Mouse (Mus musculus) hindbrain, embryonic 10.5 days (tissue): ENCODE results near the gene Rbfox2. TPM values are rescaled to one million over a fixed set of nuclear protein-coding genes. Genes with fewer than 3 reads are reported as not detected.

ENCODE experiments used
- DNase-seq: peaks from one replicate; pipeline ENCODE4 v3.0.0-alpha.2; 2017; ENCODE audit warnings: low spot score
- H3K27ac ChIP-seq: fragments of 300-500 bp; sonication (generic); 2 replicates; pipeline ENCODE4 v1.5.1; 2016; ENCODE audit warnings: mild to moderate bottlenecking, moderate library complexity
- H3K27me3 ChIP-seq: fragments of 300-500 bp; sonication (generic); 2 replicates; pipeline ENCODE4 v1.6.1; 2016; ENCODE audit warnings: mild to moderate bottlenecking; ENCODE audit not compliant: poor library complexity, insufficient read depth, severe bottlenecking
- H3K36me3 ChIP-seq: fragments of 300-500 bp; sonication (generic); 2 replicates; pipeline ENCODE4 v1.6.1; 2016; ENCODE audit warnings: mild to moderate bottlenecking, moderate library complexity
- H3K4me1 ChIP-seq: fragments of 300-500 bp; sonication (generic); replicated peaks from 2 replicates; pipeline ENCODE4 v1.6.1; 2016; ENCODE audit warnings: mild to moderate bottlenecking
- H3K4me3 ChIP-seq: fragments of 300-500 bp; sonication (generic); 2 replicates; pipeline ENCODE4 v1.5.1; 2016; ENCODE audit warnings: mild to moderate bottlenecking, moderate library complexity
- H3K9me3 ChIP-seq: fragments of 300-500 bp; sonication (generic); 2 replicates; pipeline ENCODE4 v1.6.1; 2016; ENCODE audit warnings: mild to moderate bottlenecking, moderate library complexity
- WGBS: fragments of 180-500 bp; shearing (Covaris S2); methylation state at CpG from one replicate; pipeline ENCODE4 v1.1.7; 2016; 5-methylcytosine and 5-hydroxymethylcytosine counted together
- polyA plus RNA-seq: library from polyadenylated mRNA; unstranded; fragments of >200 nt; fragmentation: Nextera tagmentation; extraction: Ambion mirVana; gene quantifications from 2 replicates; pipeline ENCODE4 v1.2.1, GENCODE M21; 2016

Gene Rbfox2
- 50.6 and 77.8 TPM in 2 replicates for polyA plus RNA-seq

DNA sequence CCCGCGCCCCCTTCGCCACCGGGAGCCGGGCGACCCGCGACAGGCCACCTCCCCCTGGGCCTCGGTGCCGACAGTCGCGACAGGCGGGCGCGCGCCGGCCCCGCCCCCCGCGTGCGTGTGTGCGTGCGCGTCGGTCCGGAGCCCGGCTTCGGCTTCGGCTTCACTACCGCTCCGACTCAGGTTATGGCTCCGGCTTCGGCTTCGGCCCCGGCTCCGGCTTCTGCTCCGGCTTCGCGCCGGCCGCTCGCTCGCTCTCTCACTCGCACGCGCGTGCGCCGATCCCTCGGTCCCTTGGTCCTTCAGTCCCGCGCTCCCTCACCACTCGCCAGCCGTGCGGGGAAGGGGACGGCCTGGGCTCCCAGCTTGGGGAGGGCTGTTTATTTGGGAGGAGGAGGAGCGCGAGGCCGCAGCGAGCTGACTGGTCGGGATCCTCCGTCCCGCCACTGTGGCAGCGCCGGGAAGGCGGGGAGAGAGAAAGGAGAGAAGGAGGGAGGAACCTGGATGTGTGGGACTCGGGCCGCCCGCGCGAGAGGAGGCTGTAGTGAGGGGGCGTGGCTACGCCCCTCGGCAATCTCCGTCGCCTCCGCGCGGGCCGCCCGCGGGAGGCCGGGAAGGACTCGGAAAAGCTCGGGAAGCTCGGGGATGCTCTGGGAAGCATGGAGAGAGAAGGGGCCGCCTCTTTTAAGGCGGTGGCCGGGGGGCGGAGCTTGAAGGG lies at the start of gene Rbfox2:
TSS of gene Rbfox2 (minus strand) at position 458 of the 715 bp plus-strand sequence.
- peaks cover 5% of the 10 kb centered on the region; the same call in 1 of the 2 replicates for H3K36me3 ChIP-seq
- H3K27ac ChIP-seq, result peak within 1 kb of the TSS; percentile 98
- peaks cover 23% of the 10 kb centered on the region; the same call in 1 of the 2 replicates for H3K27me3 ChIP-seq
- no peaks in the 10 kb centered on the region for H3K9me3 ChIP-seq
- H3K4me3 ChIP-seq, result peak within 1 kb of the TSS; percentile 97
- H3K4me1 ChIP-seq, result peaks cover 50% of the 10 kb centered on the region
- peak; percentile 95 for DNase-seq
- under 1% methylated on average over 89 of the region's 90 CpGs for WGBS

DNA sequence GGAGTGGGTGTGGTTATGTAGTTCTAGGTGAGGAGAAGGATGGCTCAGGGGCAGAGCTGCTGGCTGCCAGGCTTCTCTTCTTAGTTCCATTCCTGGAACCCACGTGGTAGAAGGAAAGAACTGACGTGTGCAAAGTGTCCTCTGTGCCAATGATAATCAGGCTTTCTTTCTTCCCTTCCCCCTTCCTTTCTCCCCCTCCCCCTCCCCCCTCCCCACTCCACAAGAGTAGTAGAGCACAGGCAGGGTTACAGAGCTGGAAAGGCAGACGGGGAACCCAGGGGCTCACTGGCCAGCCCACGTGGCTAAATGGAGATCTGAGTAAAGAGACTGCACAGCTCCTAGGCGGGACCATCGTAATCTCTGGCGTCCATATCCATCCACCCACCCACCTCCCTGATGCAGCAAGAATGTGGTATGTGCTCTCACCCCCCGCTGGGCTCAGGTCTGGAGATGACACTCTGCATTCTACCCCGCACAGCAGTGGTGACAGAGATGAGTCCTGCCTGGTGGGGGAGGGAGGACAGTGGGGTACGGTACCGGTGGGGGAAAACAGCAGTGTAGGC lies 49.5 kb upstream of the Rbfox2 start:
- peak overlapping the region; percentile 88 for H3K27ac ChIP-seq
- no peaks in the 10 kb centered on the region for H3K27me3 ChIP-seq
- H3K4me3 ChIP-seq, result peak overlapping the region; percentile 32
- H3K9me3 ChIP-seq, result no peaks in the 10 kb centered on the region
- WGBS, result 10% methylated on average over 11 of the region's 11 CpGs
- DNase-seq, result peak; percentile 51
- peaks cover 72% of the 10 kb centered on the region for H3K4me1 ChIP-seq
- H3K36me3 ChIP-seq, result no peaks in the 10 kb centered on the region

DNA sequence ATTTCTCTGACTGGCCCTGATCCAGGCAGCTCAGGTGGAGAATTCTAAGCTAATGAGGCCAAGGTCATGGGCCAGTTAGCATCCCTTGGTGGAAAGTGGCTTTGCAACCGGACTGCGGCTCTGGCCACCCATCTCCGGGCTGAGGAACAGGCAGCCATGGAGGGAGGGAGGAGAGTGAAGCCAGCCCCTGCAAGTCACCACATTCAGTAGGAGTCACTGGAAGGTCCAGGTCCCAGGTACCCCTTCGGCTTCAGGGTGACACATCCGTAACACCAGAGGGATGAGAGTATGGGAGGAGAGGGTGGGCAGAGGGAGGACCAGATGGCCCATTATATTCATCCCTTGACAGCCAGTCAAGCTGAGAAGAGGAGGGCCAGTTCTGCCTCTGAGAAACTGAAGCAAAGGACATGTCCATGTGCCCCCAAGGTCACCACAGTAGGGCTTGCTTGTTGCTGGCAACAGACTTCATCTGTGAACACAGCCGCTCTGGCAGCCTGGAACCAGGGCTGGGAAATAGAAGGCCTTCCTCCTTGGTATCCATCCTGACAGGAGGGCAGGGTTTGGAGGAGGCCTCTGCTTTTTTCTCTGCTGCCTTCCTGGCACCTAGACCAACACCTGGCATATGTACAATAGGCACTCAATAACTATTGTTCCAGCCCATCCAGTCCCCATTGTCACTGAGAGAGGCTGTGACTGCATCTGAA lies 48.2 kb upstream of the Rbfox2 start:
- no peak overlapping the region for H3K4me3 ChIP-seq
- peak; percentile 61 for DNase-seq
- H3K36me3 ChIP-seq, result no peaks in the 10 kb centered on the region
- H3K27ac ChIP-seq, result peak overlapping the region; percentile 88
- H3K4me1 ChIP-seq, result peaks cover 70% of the 10 kb centered on the region
- no peaks in the 10 kb centered on the region for H3K27me3 ChIP-seq
- no peaks in the 10 kb centered on the region for H3K9me3 ChIP-seq
- 45% methylated on average over 6 of the region's 6 CpGs for WGBS

DNA sequence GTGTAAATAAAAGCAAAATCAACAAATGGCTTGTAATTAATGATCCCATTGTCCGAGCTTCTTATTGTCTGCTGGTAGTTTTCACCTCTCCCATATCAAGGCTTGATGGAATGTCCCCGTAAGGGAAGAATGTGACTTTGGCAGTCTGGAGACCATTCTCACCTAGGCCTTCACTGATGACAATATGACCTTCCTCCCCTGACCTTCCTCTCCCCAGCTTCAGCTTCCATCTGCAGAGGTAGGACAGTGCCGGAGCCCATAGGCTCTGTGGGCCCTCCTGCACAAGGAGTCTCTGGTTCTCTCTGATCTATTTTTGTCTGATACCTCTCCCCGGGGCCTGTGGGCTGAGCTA lies 47.7 kb upstream of the Rbfox2 start:
- Histone ChIP-seq H3K4me3 (no peak overlapping the region), H3K27ac (peak overlapping the region; percentile 88), H3K27me3 (no peaks in the 10 kb centered on the region), H3K36me3 (no peaks in the 10 kb centered on the region), H3K4me1 (peaks cover 65% of the 10 kb centered on the region), H3K9me3 (no peaks in the 10 kb centered on the region)
- no peak for DNase-seq
- WGBS, result 63% methylated on average over 4 of the region's 4 CpGs

DNA sequence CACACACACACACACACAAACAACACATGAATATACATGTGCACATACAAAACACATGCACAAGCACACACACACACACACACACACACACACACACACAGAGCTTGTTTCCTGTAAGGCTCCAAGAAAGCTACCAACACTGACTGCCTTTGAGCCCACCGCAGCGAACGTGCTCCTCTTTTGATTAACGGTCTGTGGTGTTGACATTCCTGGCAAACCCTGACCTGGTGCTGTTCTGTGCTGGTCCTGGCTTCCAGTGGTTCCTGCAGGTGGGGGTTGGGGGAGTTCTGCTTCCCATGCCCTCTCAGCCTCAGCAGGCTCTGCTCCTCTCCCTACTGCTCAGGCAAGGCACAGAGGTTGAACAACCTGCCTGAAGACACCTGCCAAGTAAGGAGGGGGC lies 47.0 kb upstream of the Rbfox2 start:
- H3K4me1 ChIP-seq, result peaks cover 58% of the 10 kb centered on the region
- no peaks in the 10 kb centered on the region for H3K9me3 ChIP-seq
- no peak overlapping the region for H3K4me3 ChIP-seq
- no peaks in the 10 kb centered on the region for H3K36me3 ChIP-seq
- H3K27ac ChIP-seq, result peak overlapping the region; percentile 88
- 43% methylated on average over 4 of the region's 4 CpGs for whole genome bisulfite sequencing
- H3K27me3 ChIP-seq, result no peaks in the 10 kb centered on the region
- no peak for DNase-seq

DNA sequence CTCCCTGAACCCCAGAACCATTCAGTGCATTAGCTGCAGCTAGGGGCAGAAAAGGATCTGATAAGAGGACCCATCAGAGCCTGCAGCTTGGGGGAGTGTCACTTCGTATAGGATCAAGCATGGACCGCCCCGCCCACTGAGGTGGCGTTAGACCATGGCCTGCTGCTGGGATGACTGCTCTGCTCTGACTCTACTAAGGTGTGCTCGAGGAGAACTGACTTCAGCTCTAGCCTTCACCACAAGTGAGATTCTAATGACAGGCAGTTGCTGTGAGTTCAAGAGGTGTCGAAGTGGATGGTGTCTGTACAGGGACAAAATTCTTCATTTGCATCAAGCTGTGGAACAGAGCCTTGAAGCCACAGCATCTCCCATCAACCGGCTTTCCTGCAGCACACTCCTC lies 46.1 kb upstream of the Rbfox2 start:
- 60% methylated on average over 7 of the region's 7 CpGs for WGBS
- no peak for DNase-seq
- no peaks in the 10 kb centered on the region for H3K36me3 ChIP-seq
- H3K4me1 ChIP-seq, result peaks cover 49% of the 10 kb centered on the region
- H3K27ac ChIP-seq, result peak overlapping the region; percentile 88
- no peak overlapping the region for H3K4me3 ChIP-seq
- H3K9me3 ChIP-seq, result no peaks in the 10 kb centered on the region
- H3K27me3 ChIP-seq, result peaks cover 6% of the 10 kb centered on the region; the same call in 1 of the 2 replicates

DNA sequence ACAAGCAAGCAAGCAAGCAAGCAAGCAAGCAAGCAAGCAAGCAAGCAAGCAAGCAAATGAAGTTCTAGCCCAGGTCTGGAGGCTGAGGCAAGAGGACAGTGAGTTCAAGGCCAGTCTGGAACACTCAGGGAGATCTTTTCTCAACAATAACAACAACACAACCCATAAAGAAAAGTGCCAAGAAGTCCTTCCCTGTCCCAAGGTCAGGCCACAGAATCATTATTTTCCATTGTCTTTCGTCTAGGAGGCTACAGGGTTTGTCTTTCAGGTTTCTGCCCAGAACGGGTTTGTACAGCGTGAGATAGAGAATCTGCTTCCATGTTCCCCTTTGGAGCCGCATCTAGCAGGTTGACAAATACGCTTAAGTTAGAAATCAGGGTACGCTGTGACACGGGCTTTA lies 43.3 kb upstream of the Rbfox2 start:
- no peak overlapping the region for H3K4me3 ChIP-seq

DNA sequence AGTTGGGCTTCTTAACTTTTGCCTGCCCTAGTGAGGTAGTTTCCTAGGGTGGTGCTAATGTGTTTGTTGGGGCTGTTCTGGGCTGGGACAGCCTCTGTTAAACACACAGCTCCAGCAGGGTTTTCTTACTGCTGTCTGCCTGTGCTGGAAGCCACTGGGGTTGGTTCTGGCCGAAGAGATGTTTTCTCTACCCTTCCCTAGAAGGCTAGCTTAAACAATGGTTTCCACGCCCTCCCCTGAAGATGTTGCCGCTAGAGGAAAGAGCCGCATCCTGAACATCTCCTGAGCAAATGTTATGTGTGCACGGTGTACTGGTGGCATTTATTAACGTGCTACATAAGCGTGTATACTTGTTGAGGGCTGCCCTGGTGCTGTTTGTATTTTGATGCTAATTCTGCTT lies 41.3 kb upstream of the Rbfox2 start:
- Histone ChIP-seq H3K27me3 (peaks cover 6% of the 10 kb centered on the region; the same call in 1 of the 2 replicates), H3K4me3 (no peak overlapping the region), H3K36me3 (no peaks in the 10 kb centered on the region), H3K4me1 (peaks cover 37% of the 10 kb centered on the region), H3K9me3 (no peaks in the 10 kb centered on the region), H3K27ac (no peak overlapping the region; the same call in 1 of the 2 replicates)
- 78% methylated on average over 7 of the region's 7 CpGs for WGBS
- no peak for DNase-seq

More for the DNA sequence above, 43.3 kb upstream of the Rbfox2 start:
- H3K27me3 ChIP-seq, result peaks cover 6% of the 10 kb centered on the region; the same call in 1 of the 2 replicates
- no peak overlapping the region for H3K27ac ChIP-seq
- no peaks in the 10 kb centered on the region for H3K9me3 ChIP-seq
- H3K4me1 ChIP-seq, result peaks cover 37% of the 10 kb centered on the region
- no peaks in the 10 kb centered on the region for H3K36me3 ChIP-seq
- DNase-seq, result no peak
- 92% methylated on average over 7 of the region's 7 CpGs for WGBS

DNA sequence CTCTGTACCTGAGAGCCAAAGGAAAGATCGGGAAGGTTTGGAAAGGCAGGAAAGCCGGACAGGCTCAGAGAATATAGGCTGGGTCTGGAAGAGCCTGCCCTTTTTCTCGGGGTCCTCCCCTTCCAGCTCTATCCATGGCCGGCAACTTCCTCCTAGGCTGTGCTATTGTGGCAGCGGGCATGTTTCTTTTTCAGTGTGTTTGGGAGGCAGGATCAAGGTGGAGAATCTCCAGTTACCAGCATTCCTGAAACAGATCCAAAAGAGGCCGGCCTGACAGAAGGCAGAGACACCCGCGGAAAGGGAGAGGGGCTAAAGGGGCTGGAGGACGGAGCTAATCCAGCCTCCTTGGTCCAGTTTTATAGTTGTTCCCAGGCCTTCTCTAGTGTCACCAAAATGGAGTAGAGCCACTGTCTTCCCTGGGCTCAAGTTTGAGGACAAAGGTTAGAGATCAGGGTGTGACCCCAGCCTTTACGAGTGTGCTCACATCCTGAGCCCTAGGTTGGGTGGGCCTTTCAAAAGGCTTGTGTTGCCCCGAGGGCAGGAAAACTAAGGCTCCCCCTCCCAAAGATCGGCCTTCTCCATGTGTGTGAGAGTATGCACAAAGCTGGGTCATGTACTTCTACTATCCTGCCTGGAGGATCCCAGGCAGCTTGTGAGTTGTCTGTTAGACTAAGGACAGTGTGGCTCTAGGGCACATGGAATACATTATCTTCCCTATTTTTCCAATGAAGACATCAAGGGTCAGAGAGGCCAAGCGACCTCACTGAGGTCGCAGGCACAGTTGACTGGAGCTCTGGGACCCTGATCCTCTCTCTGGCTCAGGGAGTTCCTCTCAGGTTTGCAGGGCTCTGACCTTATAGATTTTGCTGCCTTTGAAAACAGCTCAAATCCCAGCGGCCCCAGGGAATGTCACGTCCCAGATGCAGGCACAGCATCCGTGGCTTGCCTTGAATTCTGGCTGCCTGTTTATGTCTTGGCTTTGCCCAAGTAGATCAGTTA lies 37.6 kb upstream of the Rbfox2 start:
- Histone ChIP-seq H3K36me3 (no peaks in the 10 kb centered on the region), H3K4me3 (peak overlapping the region; percentile 37), H3K9me3 (no peaks in the 10 kb centered on the region), H3K4me1 (peaks cover 48% of the 10 kb centered on the region), H3K27me3 (peaks cover 6% of the 10 kb centered on the region; the same call in 1 of the 2 replicates), H3K27ac (peak overlapping the region; percentile 89)
- DNase-seq, result peak; percentile 53
- WGBS, result 33% methylated on average over 17 of the region's 17 CpGs

DNA sequence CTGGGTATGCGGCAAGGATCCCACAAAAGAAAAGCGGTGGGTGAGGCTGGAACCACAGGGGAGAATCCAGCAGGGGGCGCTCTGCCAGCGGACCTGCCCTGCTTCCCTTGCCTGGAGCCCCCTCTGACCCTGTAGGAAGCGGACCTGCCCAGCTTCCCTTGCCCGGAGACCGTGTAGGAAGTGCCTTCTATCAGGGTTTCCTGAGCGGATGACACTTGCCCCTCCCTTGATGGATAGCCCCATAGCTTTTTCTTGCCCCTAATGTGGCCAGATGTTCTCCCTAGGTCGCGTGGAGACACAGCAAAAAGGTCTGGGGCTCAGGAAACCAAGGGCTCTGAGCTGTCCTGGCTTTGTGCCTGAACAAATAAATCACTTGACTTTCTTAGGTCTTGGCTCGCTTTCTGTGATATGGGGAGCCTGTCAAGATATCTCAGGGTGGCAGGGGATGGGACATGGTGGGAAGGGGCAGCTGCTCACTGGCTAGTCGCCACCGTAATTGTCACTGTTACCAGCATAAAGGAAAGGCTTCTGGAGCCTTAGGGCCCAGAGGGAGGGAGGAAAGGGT lies 36.8 kb upstream of the Rbfox2 start:
- Histone ChIP-seq H3K4me1 (peaks cover 52% of the 10 kb centered on the region), H3K27ac (peak overlapping the region; percentile 89), H3K27me3 (peaks cover 5% of the 10 kb centered on the region; the same call in 1 of the 2 replicates), H3K36me3 (no peaks in the 10 kb centered on the region), H3K4me3 (peak overlapping the region; percentile 37), H3K9me3 (no peaks in the 10 kb centered on the region)
- 10% methylated on average over 13 of the region's 13 CpGs for WGBS
- peak; percentile 89 for DNase-seq

DNA sequence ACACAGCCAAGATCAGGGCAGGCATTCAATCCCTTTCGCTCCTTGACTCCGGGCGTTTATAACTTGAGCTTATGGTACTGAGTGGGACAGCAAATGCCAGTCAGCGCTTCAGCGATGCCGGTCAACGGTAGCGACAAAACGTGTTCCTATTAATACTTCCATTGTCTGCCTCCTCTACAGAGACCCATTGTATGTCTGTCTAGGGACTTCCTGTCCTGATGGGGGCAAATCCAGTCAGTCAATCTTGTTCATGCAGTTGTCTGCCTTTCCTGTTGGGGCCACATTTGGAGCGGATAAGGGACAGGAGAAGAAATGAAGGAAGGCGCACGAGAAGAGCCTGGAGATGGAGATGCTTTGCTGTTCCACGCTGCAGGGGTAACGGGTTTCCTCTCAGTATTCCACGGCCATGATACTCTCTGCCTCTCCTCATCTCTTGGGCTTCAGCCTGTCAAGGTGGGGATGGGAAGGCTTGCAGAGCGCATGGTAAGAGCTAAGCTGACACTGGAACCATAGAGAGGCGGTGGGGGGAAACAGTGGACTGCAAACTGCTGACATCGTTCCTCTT lies 36.2 kb upstream of the Rbfox2 start:
- DNase-seq, result no peak
- H3K27ac ChIP-seq, result peak overlapping the region; percentile 89
- peaks cover 57% of the 10 kb centered on the region for H3K4me1 ChIP-seq
- no peaks in the 10 kb centered on the region for H3K9me3 ChIP-seq
- 26% methylated on average over 18 of the region's 18 CpGs for WGBS
- H3K27me3 ChIP-seq, result no peaks in the 10 kb centered on the region
- peak overlapping the region; percentile 37 for H3K4me3 ChIP-seq
- H3K36me3 ChIP-seq, result no peaks in the 10 kb centered on the region
